Mouse (Mus musculus): ENCODE measurements around the gene Rps19bp1. TPM values are rescaled to one million over a fixed set of nuclear protein-coding genes. Genes with fewer than 3 reads are reported as not detected.

Gene Rps19bp1
- total RNA-seq, 2 experiments from 2014 or later, result 35.7 to 41.1 TPM

DNA sequence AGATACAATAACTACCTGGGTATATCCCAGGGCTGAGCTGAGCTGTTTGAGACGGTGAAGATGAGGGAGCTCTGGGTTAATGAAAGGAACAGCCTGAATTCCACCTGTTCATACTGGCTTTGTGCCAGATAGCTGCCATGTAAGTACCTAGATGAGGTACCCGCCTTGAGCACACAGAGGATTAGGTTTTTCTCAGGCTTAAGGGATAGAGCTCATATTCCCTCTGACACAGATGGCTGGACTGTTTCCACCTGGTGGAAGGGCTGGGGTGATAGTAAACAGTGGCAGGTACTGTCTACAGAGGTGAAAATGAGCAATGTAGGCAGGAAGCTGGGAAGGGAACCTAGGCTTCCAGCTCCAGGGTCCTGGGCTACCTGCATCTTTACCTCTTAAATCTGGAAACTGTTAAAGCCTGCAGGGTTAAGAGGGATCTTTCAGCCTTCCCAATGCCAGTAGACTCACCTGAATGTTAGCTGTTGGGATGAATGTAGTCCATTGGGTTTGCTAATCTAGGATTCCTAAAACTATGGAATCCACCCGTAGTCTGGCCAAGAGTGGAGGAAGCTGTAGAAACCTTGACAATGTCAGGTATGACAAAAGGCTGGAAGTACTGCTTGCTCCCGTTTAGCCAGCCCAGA, 6.4 kb downstream of the Rps19bp1 start:
- no peak for DNase-seq (ENCODE audit: low spot score in 2 of 2)

- DNase-seq (ENCODE audit: low spot score in 2 of 2), result no peak
Measured at GRCm38 (mm10) chr15:80256656-80257601, 7.2 kb downstream of the Rps19bp1 start.

DNA sequence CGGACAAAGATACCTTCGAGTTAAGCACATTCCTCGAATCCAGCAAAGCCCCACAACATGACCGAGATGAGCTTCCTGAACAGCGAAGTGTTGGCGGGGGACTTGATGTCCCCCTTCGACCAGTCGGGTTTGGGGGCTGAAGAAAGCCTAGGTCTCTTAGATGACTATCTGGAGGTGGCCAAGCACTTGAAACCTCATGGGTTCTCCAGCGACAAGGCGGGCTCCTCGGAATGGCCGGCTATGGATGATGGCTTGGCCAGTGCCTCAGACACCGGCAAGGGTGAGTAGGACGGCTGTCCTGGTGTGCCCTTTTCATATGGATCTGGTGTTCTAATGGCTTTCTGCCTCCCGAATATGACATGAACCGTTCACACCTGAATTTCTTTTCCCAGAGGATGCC, 7.9 kb downstream of the Rps19bp1 start:
- no peak for DNase-seq (ENCODE audit: low spot score in 2 of 2)

DNA sequence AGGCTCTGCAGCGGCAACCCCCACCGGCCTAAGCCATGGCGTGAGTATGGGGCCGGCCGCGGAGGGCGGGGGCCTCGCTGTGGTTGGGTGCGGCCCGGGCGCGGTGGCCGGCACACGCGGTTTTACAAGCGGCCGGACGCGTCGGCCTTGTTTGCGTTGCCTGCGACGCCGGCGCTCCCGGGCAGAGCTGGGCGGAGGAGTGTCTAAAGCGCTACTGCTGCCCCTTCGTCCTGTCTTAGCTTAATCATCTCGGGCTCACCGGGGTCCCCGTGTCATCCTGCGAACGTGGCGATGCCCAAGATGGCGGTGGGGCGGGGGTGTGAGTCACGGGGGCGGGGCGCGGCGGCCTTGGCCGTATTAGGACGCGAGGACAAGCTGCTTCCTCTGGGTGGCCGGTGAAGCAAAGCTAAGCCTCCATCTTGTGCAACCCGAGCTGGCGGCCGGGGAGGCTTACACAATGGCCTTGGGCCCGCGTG, 8.4 kb downstream of the Rps19bp1 start:
- peak; percentile 75 to 80 for DNase-seq (ENCODE audit: low spot score in 2 of 2)

GRCm38 (mm10) chr15:80254847-80255645, 9.1 kb downstream of the Rps19bp1 start, which contains the start of gene Atf4:
Atf4 (plus strand) TSS chr15:80255184.
- peak; percentile 86 to 97 for DNase-seq (ENCODE audit: low spot score in 2 of 2)

DNA sequence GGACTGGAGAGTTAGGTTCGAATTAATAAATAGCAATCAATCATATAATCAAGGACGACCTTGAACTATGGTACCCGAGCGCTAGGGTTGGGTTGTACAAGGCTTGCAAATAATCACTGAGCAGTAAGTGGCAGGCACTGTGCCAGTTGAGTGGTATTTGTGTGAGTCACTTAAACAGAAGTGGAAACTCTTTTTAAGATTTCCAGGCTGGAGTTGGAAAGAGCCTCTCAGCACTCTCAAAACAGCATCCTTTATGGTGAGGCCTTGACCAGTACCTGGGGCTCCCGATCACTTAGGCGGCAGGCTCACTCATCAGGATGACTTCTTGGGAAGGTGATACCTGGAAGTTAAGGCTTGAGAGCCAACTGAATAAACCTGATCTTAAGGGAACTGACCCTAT, 9.9 kb downstream of the Rps19bp1 start:
- no peak for DNase-seq (ENCODE audit: low spot score in 2 of 2)

DNA sequence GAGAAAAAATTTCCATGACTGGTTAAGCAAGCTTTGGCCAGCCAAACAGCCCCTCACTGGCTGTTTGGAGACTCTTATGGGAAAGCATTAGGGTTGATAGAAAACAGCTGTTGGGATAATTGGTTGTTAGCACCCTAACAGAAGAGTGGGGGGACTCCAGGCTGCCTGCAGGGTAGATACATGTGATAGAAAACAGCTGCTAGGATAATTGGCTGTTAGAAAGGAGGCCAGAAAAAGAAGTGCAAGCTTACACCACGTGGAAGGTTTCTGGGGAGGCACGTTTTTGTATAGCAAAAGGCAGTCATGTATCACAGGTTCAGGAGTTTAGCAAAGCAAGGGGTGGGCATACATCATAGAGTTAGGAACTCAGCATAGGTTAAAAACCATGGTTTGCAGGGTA, 10.6 kb downstream of the Rps19bp1 start:
- no peak for DNase-seq (ENCODE audit: low spot score in 2 of 2)

GRCm38 (mm10) chr15:80250586-80250985, 13.5 kb downstream of the Rps19bp1 start:
- no peak for DNase-seq (ENCODE audit: low spot score in 2 of 2)

- no peak for DNase-seq (ENCODE audit: low spot score in 2 of 2)
Measured at GRCm38 (mm10) chr15:80249672-80250071, 14.4 kb downstream of the Rps19bp1 start.

GRCm38 (mm10) chr15:80248596-80248995, 15.5 kb downstream of the Rps19bp1 start:
- no peak for DNase-seq (ENCODE audit: low spot score in 2 of 2)

GRCm38 (mm10) chr15:80248135-80248534, 16.0 kb downstream of the Rps19bp1 start:
- DNase-seq (ENCODE audit: low spot score in 2 of 2), result no peak

DNA sequence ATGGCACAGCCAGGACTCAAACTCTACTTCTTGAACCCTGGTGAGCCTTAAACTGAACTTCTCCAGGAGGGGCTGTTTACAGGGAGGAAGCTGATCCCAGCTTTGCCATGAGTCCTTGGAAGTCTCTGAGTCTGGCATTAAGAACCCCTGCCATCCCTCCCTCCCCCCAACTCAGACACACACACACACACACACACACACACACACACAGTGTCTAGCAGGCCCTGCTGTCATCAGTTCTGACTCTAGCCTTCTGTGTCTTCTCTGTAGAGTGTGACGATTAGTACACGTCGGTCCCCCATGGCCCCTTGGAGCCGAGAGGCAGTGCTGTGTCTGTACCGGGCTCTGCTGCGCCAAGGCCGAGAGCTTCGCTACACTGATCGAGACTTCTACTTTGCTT, 28.6 kb downstream of the Rps19bp1 start, which contains the start of gene AC140267.1:
Gene AC140267.1 (plus strand): TSS at position 301 of the 400 bp plus-strand sequence.
- no peak for DNase-seq (ENCODE audit: low spot score in 2 of 2)

GRCm38 (mm10) chr15:80233733-80234509, 30.2 kb downstream of the Rps19bp1 start, which contains the start of gene Mief1:
Mief1 (plus strand) TSS chr15:80234018.
- DNase-seq (ENCODE audit: low spot score in 2 of 2), result peak; percentile 91 to 95

DNA sequence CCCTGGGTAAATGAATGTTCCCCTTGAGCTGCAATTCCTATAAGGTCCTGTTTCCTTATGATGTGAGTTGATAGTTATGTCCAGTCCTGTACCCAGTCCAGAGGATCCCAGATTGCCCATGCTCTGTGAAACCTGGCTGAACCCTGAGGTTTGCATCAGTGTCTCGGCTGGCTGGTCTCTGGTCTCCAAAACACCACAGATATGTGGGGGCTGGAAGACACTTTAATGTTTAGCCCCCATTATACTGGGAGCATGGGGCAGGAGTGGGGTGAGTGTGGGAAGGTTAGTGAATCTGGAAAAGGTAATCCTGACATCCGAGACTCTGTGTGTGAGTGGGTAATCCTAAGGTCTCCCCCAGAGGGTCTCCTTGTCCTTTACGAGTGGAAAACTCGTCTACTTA, 31.1 kb downstream of the Rps19bp1 start:
- no peak for DNase-seq (ENCODE audit: low spot score in 2 of 2)

- no peak for DNase-seq (ENCODE audit: low spot score in 2 of 2)
Measured at GRCm38 (mm10) chr15:80232331-80232730, 31.8 kb downstream of the Rps19bp1 start.

DNA sequence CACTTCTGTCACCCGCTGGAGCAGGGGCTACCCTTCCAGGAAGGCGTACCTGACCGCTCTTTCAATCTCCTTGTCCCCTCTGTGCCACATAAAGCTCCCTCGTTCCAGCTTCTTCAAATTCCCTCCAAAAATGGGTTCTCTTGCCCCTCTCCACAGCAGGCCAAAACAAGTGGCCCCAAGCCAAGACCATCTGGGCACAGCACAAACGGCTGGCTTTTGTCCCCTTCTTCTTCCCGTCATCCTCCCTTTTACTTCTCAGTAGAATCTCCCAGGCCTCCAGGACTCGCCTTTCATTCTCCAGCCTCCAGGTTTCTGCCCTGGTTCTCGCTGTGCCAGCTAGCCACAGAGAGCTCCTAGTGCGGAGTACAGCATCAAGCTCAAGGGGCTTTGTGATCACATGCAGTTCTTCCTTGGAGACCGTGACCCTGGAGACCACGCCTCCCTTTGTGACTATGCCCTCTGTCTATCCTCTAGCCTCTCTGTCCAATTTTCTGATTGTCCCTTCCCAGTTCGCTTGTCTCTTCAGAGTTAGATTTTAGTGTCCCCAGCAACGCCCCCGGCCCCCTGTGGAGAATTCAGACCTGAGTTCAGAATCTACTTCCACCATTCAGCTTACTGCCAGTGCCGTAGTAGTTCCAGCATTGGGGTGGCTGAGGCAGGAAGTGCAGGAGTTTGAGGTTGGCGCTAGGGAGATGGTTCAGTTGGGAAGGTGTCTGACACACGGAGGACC, 35.9 kb downstream of the Rps19bp1 start:
- no peak for DNase-seq (ENCODE audit: low spot score in 2 of 2)

GRCm38 (mm10) chr15:80225796-80226195, 38.3 kb downstream of the Rps19bp1 start:
- DNase-seq (ENCODE audit: low spot score in 2 of 2), result no peak

GRCm38 (mm10) chr15:80225208-80225607, 38.9 kb downstream of the Rps19bp1 start:
- DNase-seq (ENCODE audit: low spot score in 2 of 2), result peak; percentile 68 to 70

DNA sequence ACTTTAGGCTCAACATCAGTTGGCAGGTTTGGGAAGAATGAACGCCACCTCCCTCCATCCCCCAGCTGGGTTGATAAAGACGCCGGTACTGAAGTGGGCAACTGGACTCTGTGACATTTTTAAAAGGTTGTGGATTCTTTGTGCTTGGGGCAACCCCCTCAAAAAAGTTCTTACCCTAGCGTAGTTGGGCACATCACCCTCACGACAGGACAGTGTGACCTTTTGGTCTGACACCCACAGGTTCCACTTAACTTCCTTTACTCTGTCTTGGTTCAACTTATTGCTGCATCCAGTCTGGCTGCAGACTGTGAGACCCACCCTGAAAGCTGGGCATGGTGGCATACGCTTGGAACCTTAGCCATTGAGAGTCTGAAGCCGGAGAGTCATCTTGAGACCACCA, 40.4 kb downstream of the Rps19bp1 start:
- no peak for DNase-seq (ENCODE audit: low spot score in 2 of 2)

GRCm38 (mm10) chr15:80221031-80221430, 43.1 kb downstream of the Rps19bp1 start:
- DNase-seq (ENCODE audit: low spot score in 2 of 2), result no peak
